Mouse (Mus musculus) liver, adult 2 months (tissue): ENCODE data around the gene Fat3. TPM values are rescaled to one million over a fixed set of nuclear protein-coding genes. Genes with fewer than 3 reads are reported as not detected.

Experiments
- DNase-seq: peaks from one replicate; pipeline ENCODE4 v3.0.0-alpha.2; 2011; ENCODE audit warnings: low read depth, low spot score; ENCODE audit errors: extremely low read depth
- H3K27ac ChIP-seq: fragments of 200-500 bp; replicated peaks from 2 replicates; pipeline ENCODE4 v1.5.1; 2012; ENCODE audit warnings: low read depth, mild to moderate bottlenecking, control low read depth, inconsistent platforms, low read length; ENCODE audit not compliant: insufficient read depth
- H3K27me3 ChIP-seq: fragments of 200-500 bp; 2 replicates; pipeline ENCODE4 v1.6.1; 2012; ENCODE audit warnings: mild to moderate bottlenecking, moderate library complexity, low read length, inconsistent platforms; ENCODE audit not compliant: control insufficient read depth, insufficient read depth
- H3K36me3 ChIP-seq: fragments of 200-500 bp; 2 replicates; pipeline ENCODE4 v1.6.1; 2012; ENCODE audit warnings: low read length, inconsistent platforms; ENCODE audit not compliant: control insufficient read depth, insufficient read depth
- H3K4me1 ChIP-seq: fragments of 200-500 bp; 2 replicates; pipeline ENCODE4 v1.6.1; 2011; ENCODE audit warnings: low read length; ENCODE audit not compliant: control insufficient read depth, insufficient read depth
- H3K4me3 ChIP-seq: fragments of 200-500 bp; 2 replicates; pipeline ENCODE4 v1.5.1; 2011; ENCODE audit warnings: low read depth, mild to moderate bottlenecking, control low read depth, low read length, moderate library complexity; ENCODE audit not compliant: insufficient read depth
- H3K79me2 ChIP-seq: fragments of 200-500 bp; 2 replicates; pipeline ENCODE4 v1.6.1; 2012; ENCODE audit warnings: inconsistent platforms, mild to moderate bottlenecking, low read length, moderate library complexity; ENCODE audit not compliant: control insufficient read depth, insufficient read depth
- H3K9ac ChIP-seq: fragments of 200-500 bp; 2 replicates; pipeline ENCODE4 v1.6.1; 2012; ENCODE audit warnings: low read depth, mild to moderate bottlenecking, control low read depth, inconsistent platforms, low read length
- CTCF ChIP-seq: fragments of 200-500 bp; IDR thresholded peaks from 2 replicates; pipeline ENCODE4 v1.5.1; 2011; ENCODE audit warnings: low read depth, low read length, control low read depth
- POLR2A ChIP-seq: fragments of 200-500 bp; IDR thresholded peaks from 2 replicates; pipeline ENCODE4 v1.6.1; 2011; ENCODE audit warnings: low read length, control low read depth; ENCODE audit not compliant: insufficient read depth; ENCODE audit errors: extremely low read depth
- WGBS: fragments of 180-500 bp; shearing (Covaris S2); methylation state at CpG from one replicate; pipeline ENCODE4 v1.1.7; 2018; 5-methylcytosine and 5-hydroxymethylcytosine counted together
- polyA plus RNA-seq: library from polyadenylated mRNA; depleted of rRNA; stranded (reverse); fragments of >200 nt; gene quantifications from 2 replicates; pipeline ENCODE4 v1.2.3, GENCODE M21; 2012
- total RNA-seq: library from RNA; depleted of rRNA; stranded (reverse); fragments of >200 nt; gene quantifications from 2 replicates; pipeline ENCODE4 v1.2.3, GENCODE M21; 2014

Fat3 gene
- total and polyA plus RNA-seq, 2 experiments, result 0.09 TPM; not detected in 1

DNA sequence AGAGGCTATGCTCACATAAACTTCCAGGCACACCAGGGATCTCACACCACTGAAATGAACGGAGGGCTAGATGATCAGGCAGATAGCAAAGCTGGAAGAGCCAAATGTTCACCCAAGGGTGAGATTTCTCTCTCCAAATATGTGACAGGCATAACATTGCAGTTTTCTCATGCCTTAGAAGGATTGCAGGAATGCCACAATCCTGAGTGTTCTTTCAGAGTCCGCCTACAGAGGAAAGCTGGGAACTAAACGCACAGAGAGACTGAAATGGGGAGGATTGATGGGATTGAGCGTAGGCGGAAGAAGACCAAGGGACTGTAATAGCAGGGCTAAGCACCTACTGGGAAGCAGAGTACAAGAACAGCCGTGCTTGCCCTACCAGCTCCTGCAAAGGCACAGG, 298.8 kb downstream of the Fat3 start:
- Histone ChIP-seq H3K36me3 (no peaks in the 10 kb centered on the region), H3K9ac (no peak overlapping the region), H3K4me3 (no peak overlapping the region), H3K4me1 (no peaks in the 10 kb centered on the region), H3K27ac (no peak overlapping the region), H3K27me3 (no peaks in the 10 kb centered on the region), H3K79me2 (no peaks in the 10 kb centered on the region)
- WGBS, result 74% methylated on average over 6 of the region's 6 CpGs
- no peak for DNase-seq
- TF ChIP-seq CTCF, result no peak
- TF ChIP-seq POLR2A, result no peak

DNA sequence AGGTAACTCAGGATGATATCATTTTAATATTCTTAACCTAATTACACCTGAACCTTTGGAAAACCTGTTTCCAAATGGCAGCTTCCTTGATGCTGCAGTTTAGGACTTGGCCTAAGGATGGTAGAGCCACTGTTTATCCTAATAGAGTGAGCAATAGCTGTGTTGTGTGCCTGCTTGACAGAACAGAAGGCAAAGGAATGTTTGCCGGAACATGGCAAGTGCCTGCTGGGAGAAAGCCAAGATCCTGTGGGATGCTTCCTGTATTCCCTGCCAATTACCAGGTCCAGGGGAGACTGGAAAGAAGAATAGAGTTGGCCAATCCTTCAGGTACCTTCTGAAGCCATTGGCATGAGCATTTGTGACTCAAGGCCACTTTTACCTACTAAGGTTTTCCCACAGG, 300.1 kb downstream of the Fat3 start:
- peak; percentile 5 for DNase-seq
- Histone ChIP-seq H3K79me2 (no peaks in the 10 kb centered on the region), H3K36me3 (no peaks in the 10 kb centered on the region), H3K27me3 (no peaks in the 10 kb centered on the region), H3K27ac (no peak overlapping the region), H3K9ac (no peak overlapping the region), H3K4me3 (no peak overlapping the region), H3K4me1 (no peaks in the 10 kb centered on the region)
- WGBS, result 40% methylated on average over 1 of the region's 1 CpGs
- TF ChIP-seq POLR2A, result no peak
- TF ChIP-seq CTCF, result no peak

DNA sequence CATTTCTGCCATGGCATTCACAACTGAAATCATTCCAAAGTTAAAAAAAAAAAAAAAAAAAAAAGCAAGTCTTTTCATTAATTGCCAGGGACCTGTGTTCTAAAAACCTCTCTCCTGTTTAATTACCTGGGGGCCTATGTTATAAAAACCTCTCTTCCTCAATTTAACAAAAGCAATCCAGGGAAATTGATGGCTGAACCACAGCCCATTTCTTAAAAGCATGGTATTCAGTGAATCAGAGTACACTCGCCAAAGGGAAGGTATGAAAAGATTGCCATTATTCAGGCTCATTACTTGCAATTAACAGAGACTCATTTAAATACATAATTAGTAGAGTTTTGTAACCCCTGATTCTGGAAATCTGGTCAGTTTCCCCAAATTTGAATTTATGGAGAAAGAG, 314.6 kb downstream of the Fat3 start:
- no peak for TF ChIP-seq CTCF
- no peak for TF ChIP-seq POLR2A
- H3K9ac ChIP-seq, result no peak overlapping the region
- 96% methylated on average over 1 of the region's 1 CpGs for WGBS

GRCm38 (mm10) chr9:16169238-16169637, 331.8 kb downstream of the Fat3 start:
- TF ChIP-seq POLR2A (no peak), CTCF (no peak)
- Histone ChIP-seq H3K36me3 (no peaks in the 10 kb centered on the region), H3K79me2 (no peaks in the 10 kb centered on the region), H3K27me3 (no peaks in the 10 kb centered on the region), H3K4me3 (no peak overlapping the region), H3K9ac (no peak overlapping the region), H3K4me1 (peaks cover 3% of the 10 kb centered on the region), H3K27ac (no peak overlapping the region)
- DNase-seq, result peak; percentile 88
- 46% methylated on average over 4 of the region's 4 CpGs for WGBS

More for the DNA sequence above, 314.6 kb downstream of the Fat3 start:
- no peak overlapping the region for H3K4me3 ChIP-seq
- no peaks in the 10 kb centered on the region for H3K27me3 ChIP-seq
- H3K79me2 ChIP-seq, result no peaks in the 10 kb centered on the region
- H3K27ac ChIP-seq, result no peak overlapping the region
- no peaks in the 10 kb centered on the region for H3K4me1 ChIP-seq
- no peaks in the 10 kb centered on the region for H3K36me3 ChIP-seq
- DNase-seq, result no peak

GRCm38 (mm10) chr9:16168051-16168450, 333.0 kb downstream of the Fat3 start:
- Histone ChIP-seq H3K4me3 (no peak overlapping the region), H3K36me3 (no peaks in the 10 kb centered on the region), H3K79me2 (no peaks in the 10 kb centered on the region), H3K9ac (no peak overlapping the region), H3K27ac (no peak overlapping the region), H3K4me1 (peaks cover 3% of the 10 kb centered on the region), H3K27me3 (no peaks in the 10 kb centered on the region)
- WGBS, result 41% methylated on average over 2 of the region's 2 CpGs
- DNase-seq, result peak; percentile 62
- no peak for TF ChIP-seq POLR2A
- no peak for TF ChIP-seq CTCF

- DNase-seq, result no peak
- no peaks in the 10 kb centered on the region for H3K36me3 ChIP-seq
- no peaks in the 10 kb centered on the region for H3K27me3 ChIP-seq
- 0 out of 2 replicates have a peak, but pooled peaks have one; percentile 4 for TF ChIP-seq CTCF
- TF ChIP-seq POLR2A, result no peak
- H3K4me1 ChIP-seq, result no peaks in the 10 kb centered on the region
- no peak overlapping the region for H3K27ac ChIP-seq
- no peak overlapping the region for H3K9ac ChIP-seq
- no peaks in the 10 kb centered on the region for H3K79me2 ChIP-seq
- H3K4me3 ChIP-seq, result no peak overlapping the region
- WGBS, result 94% methylated on average over 5 of the region's 5 CpGs
Observed at GRCm38 (mm10) chr9:16159366-16159765, 341.7 kb downstream of the Fat3 start.

DNA sequence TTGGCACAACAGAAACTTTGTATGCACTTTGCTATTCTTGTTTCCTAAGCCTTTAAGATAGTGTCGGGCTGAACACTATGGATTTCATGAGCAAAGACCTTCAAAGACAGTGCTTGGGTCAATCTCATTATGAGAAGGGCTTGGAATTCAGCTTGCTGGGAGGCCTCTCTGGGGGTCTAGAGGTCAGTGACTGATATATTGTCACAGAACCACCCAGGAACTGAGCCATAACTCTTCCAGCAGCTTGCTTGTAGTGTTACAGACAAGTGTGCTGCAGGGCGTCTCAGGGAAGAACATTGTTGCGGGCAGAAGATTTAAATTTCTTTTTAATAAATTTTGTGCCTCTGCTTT, 347.5 kb downstream of the Fat3 start:
- H3K79me2 ChIP-seq, result no peaks in the 10 kb centered on the region
- no peak overlapping the region for H3K27ac ChIP-seq
- DNase-seq, result no peak
- whole genome bisulfite sequencing, result 92% methylated on average over 3 of the region's 3 CpGs
- TF ChIP-seq CTCF (no peak), POLR2A (no peak)
- no peaks in the 10 kb centered on the region for H3K4me1 ChIP-seq
- H3K4me3 ChIP-seq, result no peak overlapping the region
- H3K9ac ChIP-seq, result no peak overlapping the region
- H3K36me3 ChIP-seq, result no peaks in the 10 kb centered on the region
- H3K27me3 ChIP-seq, result no peaks in the 10 kb centered on the region
